Mouse (Mus musculus) heart, adult 2 months (tissue): Measurements from ENCODE around the gene Rimbp2. TPM values are rescaled to one million over a fixed set of nuclear protein-coding genes. Genes with fewer than 3 reads are reported as not detected.

Source experiments
- DNase-seq, 2 experiments: peaks; one replicate each; pipeline ENCODE4 v3.0.0; 2021
- H3K27ac ChIP-seq: fragments of 200-600 bp; 2 replicates; pipeline ENCODE4 v1.8.1; 2022
- H3K27me3 ChIP-seq: fragments of 200-500 bp; 2 replicates; pipeline ENCODE4 v1.6.1; 2012; ENCODE audit warnings: mild to moderate bottlenecking, low read length, inconsistent platforms, mixed read lengths; ENCODE audit not compliant: control insufficient read depth, insufficient read depth
- H3K36me3 ChIP-seq: fragments of 200-500 bp; 2 replicates; pipeline ENCODE4 v1.6.1; 2012; ENCODE audit warnings: low read length, inconsistent platforms; ENCODE audit not compliant: control insufficient read depth, insufficient read depth
- H3K4me1 ChIP-seq: fragments of 200-500 bp; 2 replicates; pipeline ENCODE4 v1.6.1; 2011; ENCODE audit warnings: low read length; ENCODE audit not compliant: control insufficient read depth, insufficient read depth
- H3K4me3 ChIP-seq: fragments of 200-600 bp; 2 replicates; pipeline ENCODE4 v1.8.1; 2022
- H3K79me2 ChIP-seq: fragments of 200-500 bp; replicated peaks from 2 replicates; pipeline ENCODE4 v1.6.1; 2012; ENCODE audit warnings: mild to moderate bottlenecking, inconsistent platforms, low read length, moderate library complexity, mixed read lengths; ENCODE audit not compliant: control insufficient read depth, insufficient read depth
- H3K9ac ChIP-seq: fragments of 200-500 bp; 2 replicates; pipeline ENCODE4 v1.6.1; 2012; ENCODE audit warnings: low read depth, mild to moderate bottlenecking, control low read depth, inconsistent platforms, low read length, mixed read lengths
- CTCF ChIP-seq: fragments of 200-600 bp; IDR thresholded peaks from 2 replicates; pipeline ENCODE4 v1.8.1; 2022; ENCODE audit warnings: antibody characterized with exemption, mild to moderate bottlenecking, moderate library complexity
- EP300 ChIP-seq: fragments of 200-500 bp; IDR thresholded peaks from 2 replicates; pipeline ENCODE4 v1.6.1; 2011; ENCODE audit warnings: low read depth, low read length, control low read depth; ENCODE audit not compliant: insufficient read depth
- POLR2A ChIP-seq: fragments of 200-500 bp; IDR thresholded peaks from 2 replicates; pipeline ENCODE4 v1.6.1; 2011; ENCODE audit warnings: mild to moderate bottlenecking, low read depth, low read length, control low read depth; ENCODE audit not compliant: insufficient read depth
- WGBS: fragments of 180-500 bp; shearing (Covaris S2); methylation state at CpG from one replicate; pipeline ENCODE4 v1.1.7; 2018; 5-methylcytosine and 5-hydroxymethylcytosine counted together
- intact Hi-C: fragments of 180-260 bp; cut with DNase I; formaldehyde crosslinking; loops from one replicate; pipeline ENCODE4 v1.15.1; 2025
- polyA plus RNA-seq: library from polyadenylated mRNA; depleted of rRNA; stranded (reverse); fragments of >200 nt; gene quantifications from 2 replicates; pipeline ENCODE4 v1.2.3, GENCODE M21; 2012
- total RNA-seq, 2 experiments: library from RNA; stranded (reverse); gene quantifications; 2 replicates each; pipeline ENCODE4 v1.2.3; 2021

Rimbp2 gene
- total and polyA plus RNA-seq, 3 experiments: 0.06 to 0.07 TPM; not detected in 1

DNA sequence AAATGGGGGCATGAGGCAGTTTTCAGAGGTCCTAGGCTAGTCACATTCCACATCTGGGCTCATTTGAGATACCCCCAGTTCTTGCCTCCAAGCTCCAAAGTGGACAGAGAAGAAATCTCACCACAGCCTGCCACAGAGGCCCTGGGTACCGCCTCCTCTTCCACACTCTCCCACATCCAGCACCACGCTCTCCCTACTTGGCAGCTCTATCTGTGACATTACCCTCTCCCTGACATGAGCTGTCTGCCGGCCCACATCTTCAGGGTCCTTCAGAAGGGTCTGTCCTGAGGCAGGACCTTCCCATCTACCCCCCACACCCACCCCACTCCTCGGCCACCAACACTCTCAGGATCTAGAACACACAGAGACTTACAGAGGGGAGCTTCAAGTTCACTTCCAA is 1.8 kb downstream of the Rimbp2 start:
- Histone ChIP-seq H3K79me2 (no peaks in the 10 kb centered on the region), H3K27me3 (no peaks in the 10 kb centered on the region), H3K9ac (no peak overlapping the region), H3K36me3 (no peaks in the 10 kb centered on the region), H3K4me1 (no peaks in the 10 kb centered on the region), H3K4me3 (no peak overlapping the region), H3K27ac (no peak overlapping the region)
- intact Hi-C loops: no loop called here
- no peak for TF ChIP-seq CTCF
- TF ChIP-seq EP300: no peak
- no peak for TF ChIP-seq POLR2A
- DNase-seq: no peak
- 30% methylated on average over 4 of the region's 4 CpGs for WGBS

DNA sequence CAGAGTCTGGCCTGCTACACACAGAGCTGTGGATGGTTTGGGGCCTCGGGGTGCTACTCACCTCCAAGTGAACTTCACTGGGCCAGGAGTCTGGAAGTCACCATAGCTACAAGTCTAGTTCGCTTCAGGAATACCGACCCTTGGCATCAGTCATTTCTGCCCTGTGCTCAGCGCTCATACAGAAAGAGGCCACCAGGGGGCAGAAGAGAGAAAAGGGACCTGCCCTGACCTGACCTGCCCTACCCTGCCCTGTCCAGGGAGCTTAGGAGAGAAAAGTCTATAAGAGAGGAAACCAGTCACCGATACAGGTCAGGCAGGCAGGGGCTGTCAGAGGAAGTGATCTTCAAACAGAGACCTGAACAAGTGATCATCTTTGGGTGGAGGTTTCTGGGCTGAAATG is 6.2 kb downstream of the Rimbp2 start:
- H3K4me3 ChIP-seq: no peak overlapping the region
- intact Hi-C loops: no loop called here
- TF ChIP-seq POLR2A (no peak), EP300 (no peak), CTCF (peak; percentile 63)
- no peak overlapping the region for H3K9ac ChIP-seq
- H3K27ac ChIP-seq: no peak overlapping the region
- H3K27me3 ChIP-seq: no peaks in the 10 kb centered on the region
- H3K4me1 ChIP-seq: no peaks in the 10 kb centered on the region
- DNase-seq: no peak
- H3K79me2 ChIP-seq: no peaks in the 10 kb centered on the region
- H3K36me3 ChIP-seq: no peaks in the 10 kb centered on the region
- WGBS: 64% methylated on average over 5 of the region's 5 CpGs

DNA sequence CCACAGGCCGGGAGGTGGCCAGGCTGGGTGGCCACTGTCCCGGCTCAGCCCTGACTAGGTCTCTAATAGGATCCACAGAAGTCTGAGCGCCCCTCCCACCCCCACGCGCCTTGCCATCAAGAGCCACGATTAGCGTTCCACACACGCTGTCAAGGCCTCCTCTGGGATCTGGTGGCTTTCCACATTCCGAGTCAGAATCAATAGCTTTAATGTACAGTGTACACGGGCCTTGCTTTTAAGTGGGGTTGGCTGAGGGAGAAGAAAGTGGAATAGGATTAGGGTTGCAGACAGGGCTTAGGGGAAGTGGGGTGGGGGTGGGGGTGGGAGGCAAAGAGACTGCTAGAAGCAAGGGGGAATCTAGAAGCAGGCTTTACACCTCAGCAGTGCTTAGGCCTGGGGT is 12.8 kb downstream of the Rimbp2 start:
- TF ChIP-seq POLR2A: no peak
- no peak for TF ChIP-seq EP300
- TF ChIP-seq CTCF: no peak
- Histone ChIP-seq H3K36me3 (no peaks in the 10 kb centered on the region), H3K4me3 (no peak overlapping the region), H3K27ac (no peak overlapping the region), H3K79me2 (no peaks in the 10 kb centered on the region), H3K27me3 (no peaks in the 10 kb centered on the region), H3K9ac (no peak overlapping the region), H3K4me1 (no peaks in the 10 kb centered on the region)
- DNase-seq: no peak
- 73% methylated on average over 10 of the region's 10 CpGs for WGBS
- intact Hi-C loops: no loop called here

DNA sequence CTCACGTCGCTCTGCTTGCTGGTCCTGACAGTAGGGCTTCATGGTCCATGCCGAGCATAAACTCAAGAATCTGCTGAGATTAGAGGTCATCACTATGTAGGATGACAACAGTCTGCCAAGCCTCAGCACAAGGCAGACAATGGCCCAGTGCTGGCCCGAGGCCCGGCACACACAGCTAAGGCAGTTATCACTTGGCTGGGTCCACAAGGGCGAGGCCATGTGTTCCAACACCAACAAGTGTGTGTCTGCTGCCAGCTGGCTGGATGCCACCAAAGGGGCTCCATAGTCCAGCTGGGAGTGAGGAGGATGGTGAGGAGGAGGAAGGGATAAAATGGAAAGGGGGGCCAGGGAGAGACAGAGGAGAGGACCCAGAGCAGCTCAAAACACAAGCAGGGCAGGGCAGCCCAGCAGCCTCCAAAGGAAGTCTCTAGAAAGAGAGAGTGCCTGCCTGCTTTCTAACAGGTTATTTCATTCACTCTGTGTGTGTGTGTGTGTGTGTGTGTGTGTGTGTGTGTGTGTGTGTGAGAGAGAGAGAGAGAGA is 17.9 kb downstream of the Rimbp2 start:
- no peaks in the 10 kb centered on the region for H3K36me3 ChIP-seq
- no peaks in the 10 kb centered on the region for H3K27me3 ChIP-seq
- H3K4me1 ChIP-seq: peaks cover 2% of the 10 kb centered on the region; the same call in 1 of the 2 replicates
- H3K4me3 ChIP-seq: no peak overlapping the region
- no peak overlapping the region for H3K9ac ChIP-seq
- 17% methylated on average over 6 of the region's 6 CpGs for WGBS
- no peak overlapping the region for H3K27ac ChIP-seq
- DNase-seq: peak; percentile 60 to 70
- H3K79me2 ChIP-seq: no peaks in the 10 kb centered on the region
- intact Hi-C loops: no loop called here
- TF ChIP-seq EP300: 0 out of 2 replicates have a peak, but pooled peaks have one; percentile 23
- no peak for TF ChIP-seq POLR2A

DNA sequence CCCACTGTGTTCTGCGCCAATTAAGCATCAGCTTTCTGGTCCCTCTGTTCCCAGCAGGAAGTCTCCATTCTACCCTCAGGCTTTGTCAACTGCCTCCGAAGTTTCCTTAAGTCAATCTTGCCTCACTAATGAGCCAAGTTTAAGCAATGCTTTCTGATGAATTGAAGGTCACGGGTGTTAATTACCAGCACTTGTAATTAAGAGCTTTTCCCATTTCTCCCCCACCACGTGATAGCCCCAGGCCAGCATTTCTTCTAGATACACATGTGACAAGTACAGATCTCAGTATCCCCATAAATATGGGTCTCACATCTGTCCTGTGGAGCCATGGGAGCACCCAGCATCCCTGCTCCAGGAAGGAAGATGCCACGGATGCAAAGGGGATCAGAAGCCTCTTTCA is 20.5 kb downstream of the Rimbp2 start:
- Histone ChIP-seq H3K36me3 (no peaks in the 10 kb centered on the region), H3K27me3 (no peaks in the 10 kb centered on the region), H3K4me3 (no peak overlapping the region), H3K79me2 (no peaks in the 10 kb centered on the region), H3K9ac (no peak overlapping the region), H3K4me1 (peaks cover 2% of the 10 kb centered on the region; the same call in 1 of the 2 replicates), H3K27ac (no peak overlapping the region)
- DNase-seq: no peak
- WGBS: 66% methylated on average over 5 of the region's 5 CpGs
- intact Hi-C loops: no loop called here
- TF ChIP-seq EP300 (no peak), CTCF (no peak), POLR2A (no peak)

DNA sequence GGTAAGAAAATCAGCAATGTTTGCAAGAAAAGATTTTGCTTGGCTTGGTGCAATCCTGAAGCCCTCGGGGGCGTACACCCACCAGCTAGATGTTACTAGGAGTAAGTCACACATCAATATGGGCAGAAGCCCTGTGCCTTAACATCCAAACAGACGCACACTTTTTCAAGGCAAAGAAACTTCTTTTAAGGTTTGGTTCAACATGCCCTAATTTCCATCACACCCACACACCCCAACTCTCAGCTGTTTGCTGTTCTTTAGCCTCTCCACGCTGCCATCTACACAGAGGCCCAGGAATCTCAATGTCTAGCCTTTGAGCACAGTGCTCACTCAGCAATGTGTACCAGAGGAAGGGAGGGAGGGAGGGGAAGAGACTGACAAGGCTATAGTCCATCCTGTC is 28.2 kb downstream of the Rimbp2 start:
- Histone ChIP-seq H3K27ac (no peak overlapping the region), H3K79me2 (no peaks in the 10 kb centered on the region), H3K9ac (no peak overlapping the region), H3K4me1 (no peaks in the 10 kb centered on the region), H3K36me3 (no peaks in the 10 kb centered on the region), H3K27me3 (no peaks in the 10 kb centered on the region), H3K4me3 (no peak overlapping the region)
- WGBS: 69% methylated on average over 4 of the region's 4 CpGs
- no peak for TF ChIP-seq EP300
- no peak for TF ChIP-seq CTCF
- no peak for TF ChIP-seq POLR2A
- intact Hi-C loops: no loop called here
- DNase-seq: no peak
